Mouse (Mus musculus): ENCODE measurements around the gene Olfr1471. TPM values are rescaled to one million over a fixed set of nuclear protein-coding genes. Genes with fewer than 3 reads are reported as not detected.

Olfr1471 gene
- 0.09 TPM in 1 of 2 replicates, not detected in the other for polyA plus RNA-seq (2012; ENCODE audit: low replicate concordance)

GRCm38 (mm10) chr19:13443109-13443508, at the start of gene Olfr1471:
Olfr1471 (plus strand) TSS chr19:13443409.

GRCm38 (mm10) chr19:13407549-13407948, 35.7 kb upstream of the Olfr1471 start, which contains the start of gene Olfr1469:
Olfr1469 (plus strand) TSS chr19:13407849.

GRCm38 (mm10) chr19:13455986-13456385, 12.8 kb downstream of the Olfr1471 start, which contains the start of gene Olfr1472:
Olfr1472 (minus strand) TSS chr19:13456086.

GRCm38 (mm10) chr19:13469265-13469664, 26.1 kb downstream of the Olfr1471 start, which contains the start of gene Olfr1474:
Olfr1474 (plus strand) TSS chr19:13469565.

GRCm38 (mm10) chr19:13480096-13480495, 36.9 kb downstream of the Olfr1471 start, which contains the start of gene Olfr1475:
Olfr1475 (minus strand) TSS chr19:13480196.

GRCm38 (mm10) chr19:13500246-13500645, 57.0 kb downstream of the Olfr1471 start, which contains the start of gene Olfr1477:
Olfr1477 (plus strand) TSS chr19:13500546.

Other genes starting within 250 kb of the Olfr1471 start
- gene Olfr1463, start 212.1 kb upstream of the Olfr1471 start, polyA plus RNA-seq (2012; ENCODE audit: low replicate concordance) = not detected in 2 replicates
- gene Olfr1465, start 127.9 kb upstream of the Olfr1471 start, polyA plus RNA-seq (2012; ENCODE audit: low replicate concordance) = not detected in 2 replicates
- not detected in 2 replicates for gene Olfr1466, start 104.5 kb upstream of the Olfr1471 start, polyA plus RNA-seq (2012; ENCODE audit: low replicate concordance)
- gene Olfr1467, start 81.2 kb upstream of the Olfr1471 start, polyA plus RNA-seq (2012; ENCODE audit: low replicate concordance) = 0.19 TPM in 1 of 2 replicates, not detected in the other
- gene Olfr1469, start 35.6 kb upstream of the Olfr1471 start, polyA plus RNA-seq (2012; ENCODE audit: low replicate concordance) = not detected in 2 replicates
- gene Olfr1472, start 12.7 kb downstream of the Olfr1471 start, polyA plus RNA-seq (2012; ENCODE audit: low replicate concordance) = not detected in 2 replicates
- gene Olfr1474, start 26.2 kb downstream of the Olfr1471 start, polyA plus RNA-seq (2012; ENCODE audit: low replicate concordance) = not detected in 2 replicates
- not detected in 2 replicates for gene Olfr1475, start 36.8 kb downstream of the Olfr1471 start, polyA plus RNA-seq (2012; ENCODE audit: low replicate concordance)
- gene Olfr1477, start 57.1 kb downstream of the Olfr1471 start, polyA plus RNA-seq (2012; ENCODE audit: low replicate concordance) = not detected in 2 replicates
- not detected in 2 replicates for gene Olfr1480, start 84.5 kb downstream of the Olfr1471 start, polyA plus RNA-seq (2012; ENCODE audit: low replicate concordance)
- not detected in 2 replicates for gene Olfr1484, start 140.1 kb downstream of the Olfr1471 start, polyA plus RNA-seq (2012; ENCODE audit: low replicate concordance)
- not detected in 2 replicates for gene Olfr1487, start 174.0 kb downstream of the Olfr1471 start, polyA plus RNA-seq (2012; ENCODE audit: low replicate concordance)
- gene Olfr1489, start 188.2 kb downstream of the Olfr1471 start, polyA plus RNA-seq (2012; ENCODE audit: low replicate concordance) = not detected in 2 replicates
- gene Olfr1490, start 207.7 kb downstream of the Olfr1471 start, polyA plus RNA-seq (2012; ENCODE audit: low replicate concordance) = not detected in 2 replicates

Data from leukemia stem cell, adult 10-12 weeks (primary cell).